Mouse (Mus musculus): ENCODE results near the gene Tmem88. TPM values are rescaled to one million over a fixed set of nuclear protein-coding genes. Genes with fewer than 3 reads are reported as not detected.

Tmem88 gene
- 3.5 and 4.0 TPM in 2 replicates for polyA plus RNA-seq (2012; rRNA removed)

DNA sequence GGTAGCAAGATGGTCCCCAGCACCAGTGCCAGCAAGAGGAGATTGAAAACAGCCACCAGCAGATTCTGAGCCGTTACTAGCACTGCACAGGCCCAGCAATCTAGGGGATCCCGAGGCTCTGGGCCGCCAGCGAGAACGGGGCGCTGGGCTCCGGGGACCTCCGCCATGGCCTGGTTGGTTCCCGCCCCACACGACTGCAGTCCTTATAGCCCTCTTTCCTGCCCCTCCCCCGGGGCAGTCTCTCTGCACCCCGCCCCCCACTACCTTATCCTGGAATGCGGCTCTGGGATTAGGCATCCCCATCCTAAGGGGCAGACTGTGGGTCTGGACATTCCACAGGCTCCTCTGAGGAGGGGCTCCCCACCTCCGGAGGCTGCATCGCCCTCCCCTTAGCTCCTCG is at the start of gene Tmem88:
Tmem88 (minus strand) TSS at position 176 of the 400 bp plus-strand sequence.

GRCm38 (mm10) chr11:69413221-69414181 is 15.5 kb upstream of the Tmem88 start, which contains the start of gene Kdm6b:
Kdm6b (minus strand) TSS chr11:69413675.

GRCm38 (mm10) chr11:69395235-69395633 is 2.8 kb downstream of the Tmem88 start, which contains the start of the genes Naa38 and Cyb5d1:
Naa38 (plus strand) TSS chr11:69395487.
Cyb5d1 (minus strand) TSS chr11:69395631.

GRCm38 (mm10) chr11:69369215-69369989 is 28.6 kb downstream of the Tmem88 start, which contains the start of gene Chd3:
Chd3 (minus strand) TSS chr11:69369406.

Other genes starting within 250 kb of the Tmem88 start
- not detected in 2 replicates for gene Alox12b, start 241.2 kb downstream of the Tmem88 start, polyA plus RNA-seq (2012; rRNA removed)
- 0.01 TPM in 2 replicates for gene Alox8, start 200.4 kb downstream of the Tmem88 start, polyA plus RNA-seq (2012; rRNA removed)
- gene Gucy2e, start 161.2 kb downstream of the Tmem88 start, polyA plus RNA-seq (2012; rRNA removed) = under 0.01 TPM in 1 of 2 replicates, not detected in the other
- 9.3 and 9.8 TPM in 2 replicates for gene Cntrob, start 74.5 kb downstream of the Tmem88 start, polyA plus RNA-seq (2012; rRNA removed)
- 55.4 and 56.6 TPM in 2 replicates for gene Trappc1, start 74.3 kb downstream of the Tmem88 start, polyA plus RNA-seq (2012; rRNA removed)
- 0.10 and 0.15 TPM in 2 replicates for gene Kcnab3, start 72.0 kb downstream of the Tmem88 start, polyA plus RNA-seq (2012; rRNA removed)
- gene Rnf227, start 57.8 kb downstream of the Tmem88 start, polyA plus RNA-seq (2012; rRNA removed) = 0.39 and 0.54 TPM in 2 replicates
- gene Chd3, start 28.8 kb downstream of the Tmem88 start, polyA plus RNA-seq (2012; rRNA removed) = 12.1 and 13.2 TPM in 2 replicates
- 67.1 and 70.4 TPM in 2 replicates for gene Naa38, start 2.7 kb downstream of the Tmem88 start, polyA plus RNA-seq (2012; rRNA removed)
- gene Cyb5d1, start 2.6 kb downstream of the Tmem88 start, polyA plus RNA-seq (2012; rRNA removed) = 9.2 and 9.3 TPM in 2 replicates
- gene Kdm6b, start 15.4 kb upstream of the Tmem88 start, polyA plus RNA-seq (2012; rRNA removed) = 0.93 and 1.4 TPM in 2 replicates
- gene Dnah2, start 150.9 kb upstream of the Tmem88 start, polyA plus RNA-seq (2012; rRNA removed) = 0.01 and 0.06 TPM in 2 replicates
- gene Efnb3, start 162.0 kb upstream of the Tmem88 start, polyA plus RNA-seq (2012; rRNA removed) = 0.90 and 0.99 TPM in 2 replicates
- 8.8 and 10.8 TPM in 2 replicates for gene Wrap53, start 182.0 kb upstream of the Tmem88 start, polyA plus RNA-seq (2012; rRNA removed)
- 61.5 and 74.1 TPM in 2 replicates for gene Trp53, start 182.1 kb upstream of the Tmem88 start, polyA plus RNA-seq (2012; rRNA removed)
- 17.8 and 21.7 TPM in 2 replicates for gene Atp1b2, start 207.7 kb upstream of the Tmem88 start, polyA plus RNA-seq (2012; rRNA removed)
- gene Shbg, start 219.7 kb upstream of the Tmem88 start, polyA plus RNA-seq (2012; rRNA removed) = 19.1 and 24.0 TPM in 2 replicates
- gene Sat2, start 223.8 kb upstream of the Tmem88 start, polyA plus RNA-seq (2012; rRNA removed) = 5.7 and 7.0 TPM in 2 replicates
- gene Fxr2, start 234.8 kb upstream of the Tmem88 start, polyA plus RNA-seq (2012; rRNA removed) = 21.3 and 22.6 TPM in 2 replicates